Mouse (Mus musculus) stomach, postnatal 0 days (tissue): ENCODE measurements around the gene Nmb. TPM values are rescaled to one million over a fixed set of nuclear protein-coding genes. Genes with fewer than 3 reads are reported as not detected.
"Not testable (repeated sequence)": the region's sequence is repeated elsewhere in the genome, so short reads cannot be mapped to it uniquely, and the experiment has no call there.

ENCODE experiments used
- ATAC-seq: fragments of 200-750 bp; cut with Nextera tagmentation; 2 replicates; pipeline ENCODE4 v1.8.0; 2017; ENCODE audit not compliant: low FRiP score, low TSS enrichment
- DNase-seq: peaks from one replicate; pipeline ENCODE4 v3.0.0-alpha.2; 2016; ENCODE audit warnings: low spot score
- H3K27ac ChIP-seq: fragments of 300-500 bp; sonication (generic); replicated peaks from 2 replicates; pipeline ENCODE4 v1.5.1; 2014; ENCODE audit warnings: mild to moderate bottlenecking, control low read depth
- H3K27me3 ChIP-seq: fragments of 300-500 bp; sonication (generic); 2 replicates; pipeline ENCODE4 v1.6.1; 2014; ENCODE audit warnings: low read length; ENCODE audit not compliant: control insufficient read depth, insufficient read depth
- H3K36me3 ChIP-seq: fragments of 300-500 bp; sonication (generic); 2 replicates; pipeline ENCODE4 v1.6.1; 2014; ENCODE audit warnings: low read length, mixed read lengths; ENCODE audit not compliant: control insufficient read depth, insufficient read depth
- H3K4me1 ChIP-seq: fragments of 300-500 bp; sonication (generic); replicated peaks from 2 replicates; pipeline ENCODE4 v1.6.1; 2014; ENCODE audit warnings: antibody characterized with exemption; ENCODE audit not compliant: control insufficient read depth, insufficient read depth
- H3K4me2 ChIP-seq: fragments of 300-500 bp; sonication (generic); replicated peaks from 2 replicates; pipeline ENCODE4 v1.6.1; 2014; ENCODE audit warnings: low read depth, mild to moderate bottlenecking, control low read depth, moderate library complexity
- H3K4me3 ChIP-seq: fragments of 300-500 bp; sonication (generic); 2 replicates; pipeline ENCODE4 v1.5.1; 2014; ENCODE audit warnings: low read depth, low read length, control low read depth
- H3K9ac ChIP-seq: fragments of 300-500 bp; sonication (generic); 2 replicates; pipeline ENCODE4 v1.6.1; 2014; ENCODE audit warnings: mild to moderate bottlenecking, low read length, control low read depth, mixed read lengths
- H3K9me3 ChIP-seq: fragments of 300-500 bp; sonication (generic); 2 replicates; pipeline ENCODE4 v1.6.1; 2016; ENCODE audit warnings: low read length; ENCODE audit not compliant: control insufficient read depth
- CTCF ChIP-seq: IDR thresholded peaks from 2 replicates; pipeline ENCODE4 v1.5.1; 2016; ENCODE audit warnings: antibody characterized with exemption, low read depth, mild to moderate bottlenecking, moderate library complexity
- EP300 ChIP-seq: optimal IDR thresholded peaks from 2 replicates; pipeline ENCODE3; 2016; ENCODE audit warnings: antibody characterized with exemption
- WGBS: fragments of 180-500 bp; shearing (Covaris S2); extraction: QIAGEN DNeasy Blood & Tissue Kit; methylation state at CpG from one replicate; pipeline ENCODE4 v1.1.7; 2014; 5-methylcytosine and 5-hydroxymethylcytosine counted together
- polyA plus RNA-seq: library from polyadenylated mRNA; unstranded; fragments of >200 nt; fragmentation: Nextera tagmentation; extraction: Ambion mirVana; gene quantifications from 2 replicates; pipeline ENCODE4 v1.2.1, GENCODE M21; 2015

The Nmb gene
- polyA plus RNA-seq = 1.9 and 3.3 TPM in 2 replicates

- TF ChIP-seq CTCF = no peak
- no peak for TF ChIP-seq EP300
- H3K4me2 ChIP-seq = peak within 1 kb of the TSS; percentile 78
- peak within 1 kb of the TSS; percentile 43 for H3K4me3 ChIP-seq
- H3K27me3 ChIP-seq = no peaks in the 10 kb centered on the region
- no peak within 1 kb of the TSS for H3K27ac ChIP-seq
- peak; percentile 60; the same call in 1 of the 2 replicates for ATAC-seq
- H3K9ac ChIP-seq = peak within 1 kb of the TSS; percentile 58
- peaks cover 4% of the 10 kb centered on the region; the same call in 1 of the 2 replicates for H3K36me3 ChIP-seq
- H3K9me3 ChIP-seq = no peaks in the 10 kb centered on the region
- peak; percentile 78 for DNase-seq
- 4% methylated on average over 19 of the region's 19 CpGs for WGBS
- H3K4me1 ChIP-seq = 0 out of 2 replicates have a peak, but pooled peaks cover 3% of the 10 kb centered on the region
Observed at GRCm38 (mm10) chr7:80904921-80905515, at the start of gene Nmb. TSS of gene Nmb (minus strand) at chr7:80905076.

GRCm38 (mm10) chr7:80954251-80954650 is 49.4 kb upstream of the Nmb start:
- Histone ChIP-seq H3K4me2 (no peak overlapping the region), H3K9ac (no peak overlapping the region), H3K36me3 (no peaks in the 10 kb centered on the region), H3K9me3 (no peaks in the 10 kb centered on the region), H3K27ac (no peak overlapping the region), H3K27me3 (no peaks in the 10 kb centered on the region), H3K4me3 (no peak overlapping the region), H3K4me1 (no peaks in the 10 kb centered on the region)
- whole genome bisulfite sequencing = 68% methylated on average over 2 of the region's 2 CpGs
- no peak for TF ChIP-seq EP300
- no peak for TF ChIP-seq CTCF
- ATAC-seq = no peak
- DNase-seq = no peak

DNA sequence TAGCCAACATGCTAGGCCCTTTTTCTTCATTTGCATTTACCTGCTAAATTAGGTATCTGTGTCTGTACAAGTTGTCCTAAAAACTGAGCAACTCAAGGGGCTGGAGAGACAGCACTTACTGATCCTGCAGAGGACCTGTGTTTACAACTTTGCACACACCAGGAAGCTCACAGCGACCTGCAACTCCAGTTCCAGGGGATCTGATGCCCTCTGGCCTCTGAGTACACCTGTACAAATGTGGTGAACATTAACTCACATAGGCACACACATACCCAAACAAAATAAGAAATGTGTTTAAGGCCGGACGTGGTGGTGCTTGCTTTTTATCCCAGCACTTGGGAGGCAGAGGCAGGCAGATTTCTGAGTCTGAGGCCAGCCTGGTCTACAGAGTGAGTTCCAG is 47.3 kb upstream of the Nmb start:
- H3K4me1 ChIP-seq = no peaks in the 10 kb centered on the region
- H3K9me3 ChIP-seq = no peaks in the 10 kb centered on the region
- H3K9ac ChIP-seq = no peak overlapping the region
- no peak overlapping the region for H3K27ac ChIP-seq
- no peak for DNase-seq
- H3K4me3 ChIP-seq = no peak overlapping the region
- no peaks in the 10 kb centered on the region for H3K36me3 ChIP-seq
- 53% methylated on average over 3 of the region's 3 CpGs for WGBS
- TF ChIP-seq EP300 (no peak), CTCF (no peak)
- no peaks in the 10 kb centered on the region for H3K27me3 ChIP-seq
- ATAC-seq = no peak
- no peak overlapping the region for H3K4me2 ChIP-seq

DNA sequence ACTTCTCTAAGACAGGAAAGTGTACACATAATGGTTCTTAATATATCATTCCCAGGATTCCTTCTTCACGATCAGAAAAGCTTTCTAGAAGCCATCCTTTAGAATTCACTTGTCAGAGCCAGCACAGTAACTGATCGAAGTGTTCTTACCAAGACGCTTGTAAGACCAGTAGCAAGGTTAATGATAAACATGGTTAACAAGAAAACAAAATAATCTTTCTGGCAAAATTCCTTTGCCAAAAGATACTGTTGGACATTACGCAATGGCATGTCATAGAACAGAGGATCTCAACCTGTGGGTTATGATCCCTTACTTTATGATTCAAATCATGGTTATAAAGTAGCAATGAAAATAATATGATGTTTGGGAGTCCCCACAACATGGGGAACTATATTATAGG is 46.6 kb upstream of the Nmb start:
- 76% methylated on average over 4 of the region's 4 CpGs for WGBS
- ATAC-seq (no peak), DNase-seq (no peak)
- no peak overlapping the region for H3K4me3 ChIP-seq
- no peaks in the 10 kb centered on the region for H3K36me3 ChIP-seq
- H3K9me3 ChIP-seq = no peaks in the 10 kb centered on the region
- H3K4me1 ChIP-seq = no peaks in the 10 kb centered on the region
- no peak for TF ChIP-seq EP300
- TF ChIP-seq CTCF = no peak
- H3K27me3 ChIP-seq = no peaks in the 10 kb centered on the region
- H3K27ac ChIP-seq = no peak overlapping the region
- H3K4me2 ChIP-seq = no peak overlapping the region
- H3K9ac ChIP-seq = no peak overlapping the region

- Histone ChIP-seq H3K9ac (peak within 1 kb of the TSS; percentile 91), H3K4me1 (peaks cover 5% of the 10 kb centered on the region; the same call in 1 of the 2 replicates), H3K9me3 (no peaks in the 10 kb centered on the region), H3K4me3 (peak within 1 kb of the TSS; percentile 86), H3K36me3 (no peaks in the 10 kb centered on the region), H3K27ac (peak within 1 kb of the TSS; percentile 96), H3K27me3 (no peaks in the 10 kb centered on the region), H3K4me2 (peak within 1 kb of the TSS; percentile 86)
- no peak for TF ChIP-seq EP300
- peak; percentile 50 for TF ChIP-seq CTCF
- ATAC-seq (peak; percentile 99), DNase-seq (peak; percentile 95)
- 2% methylated on average over 44 of the region's 44 CpGs for WGBS
Observed at GRCm38 (mm10) chr7:80947445-80948350, 42.8 kb upstream of the Nmb start, which contains the start of gene Sec11a. TSS of gene Sec11a (minus strand) at chr7:80947780.

DNA sequence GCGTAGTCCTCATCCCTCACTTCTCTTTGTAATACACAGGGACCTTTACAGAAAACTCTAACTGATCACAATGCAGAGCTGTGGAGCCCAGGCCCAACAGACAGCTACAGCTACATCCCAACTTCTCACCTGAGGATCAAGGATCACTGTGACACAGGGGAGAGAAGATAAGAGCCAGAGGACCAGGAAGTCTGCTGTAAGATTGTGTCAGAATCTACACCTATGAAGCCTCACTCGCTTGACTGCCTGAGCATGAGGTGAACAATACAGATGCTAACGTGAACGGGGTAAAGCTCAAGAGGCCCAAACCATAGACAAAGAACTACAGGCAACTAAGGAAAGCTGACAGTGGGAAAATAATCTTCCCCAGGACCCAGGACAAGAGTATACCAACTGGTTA is 34.9 kb upstream of the Nmb start:
- Histone ChIP-seq H3K4me2 (no peak overlapping the region), H3K4me1 (no peaks in the 10 kb centered on the region), H3K27ac (no peak overlapping the region), H3K9me3 (no peaks in the 10 kb centered on the region), H3K4me3 (no peak overlapping the region), H3K36me3 (no peaks in the 10 kb centered on the region), H3K9ac (no peak overlapping the region), H3K27me3 (no peaks in the 10 kb centered on the region)
- DNase-seq (no peak), ATAC-seq (no peak)
- WGBS = 90% methylated on average over 4 of the region's 4 CpGs
- TF ChIP-seq CTCF (no peak), EP300 (no peak)

DNA sequence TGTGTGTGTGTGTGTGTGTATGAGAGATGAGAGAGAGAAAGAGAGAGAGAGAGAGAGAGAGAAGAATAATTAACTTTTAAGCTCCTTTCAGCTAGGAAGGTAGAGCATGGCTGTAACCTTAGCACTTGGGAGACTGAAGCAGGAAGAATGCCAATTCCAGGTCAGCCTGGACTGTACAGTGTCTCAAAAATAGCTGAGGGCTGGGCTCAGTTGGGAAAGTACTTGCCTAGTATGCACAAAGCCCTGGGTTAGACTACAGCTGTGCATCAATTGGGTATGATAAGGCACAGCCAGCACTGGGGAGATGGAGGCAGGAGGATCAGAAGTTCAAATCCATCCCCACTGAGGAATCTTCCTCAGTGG is 32.4 kb upstream of the Nmb start:
- H3K9ac ChIP-seq, H3K27ac ChIP-seq, H3K9me3 ChIP-seq, DNase-seq, H3K4me2 ChIP-seq, H3K27me3 ChIP-seq, H3K4me1 ChIP-seq, H3K36me3 ChIP-seq, H3K4me3 ChIP-seq: not testable (repeated sequence)
- ATAC-seq = peak; percentile 59; the same call in 1 of the 2 replicates

GRCm38 (mm10) chr7:80936617-80937303 is 31.9 kb upstream of the Nmb start:
- 16% methylated on average over 7 of the region's 7 CpGs for WGBS
- H3K4me3 ChIP-seq, H3K27me3 ChIP-seq, DNase-seq, H3K9ac ChIP-seq, H3K4me2 ChIP-seq, H3K36me3 ChIP-seq, H3K9me3 ChIP-seq, H3K27ac ChIP-seq, H3K4me1 ChIP-seq: not testable (repeated sequence)
- peak; percentile 74 for ATAC-seq
